Mouse (Mus musculus): ENCODE results near the gene Apex1. TPM values are rescaled to one million over a fixed set of nuclear protein-coding genes. Genes with fewer than 3 reads are reported as not detected.
A peak's percentile ranks its signal among the peaks of the same experiment; 100 is the strongest.

Gene Apex1
- total and polyA plus RNA-seq, 3 experiments, result 129 to 155 TPM; not detected in 1

- H3K36me3 ChIP-seq (ENCODE audit: control insufficient read depth in 1 of 2, insufficient read depth in 2 of 2, low read length in 2 of 2), result no peaks in the 10 kb centered on the region
- no peaks in the 10 kb centered on the region for H3K27me3 ChIP-seq (ENCODE audit: control insufficient read depth in 1 of 2, insufficient read depth in 2 of 2, low read length in 2 of 2)
- no peaks in the 10 kb centered on the region for H3K79me2 ChIP-seq (ENCODE audit: control insufficient read depth, insufficient read depth, low read length, poor library complexity)
- H3K4me1 ChIP-seq (ENCODE audit: control insufficient read depth in 1 of 2, insufficient read depth in 2 of 2, low read length in 2 of 2), result no peaks in the 10 kb centered on the region
- H3K4me3 ChIP-seq (ENCODE audit: control insufficient read depth in 1 of 2, insufficient read depth in 1 of 2, low read depth in 2 of 2, low read length in 2 of 2), result no peak overlapping the region
- no peak for DNase-seq (ENCODE audit: low read depth, low spot score)
- H3K9ac ChIP-seq (ENCODE audit: control insufficient read depth, low read depth, low read length, poor library complexity, severe bottlenecking), result no peak overlapping the region
- H3K27ac ChIP-seq (ENCODE audit: control insufficient read depth, low read depth, low read length), result no peak overlapping the region
- no peaks in the 10 kb centered on the region for H3K9me3 ChIP-seq (replicated peaks; ENCODE audit: insufficient read depth, low read length)
- TF ChIP-seq MYC (IDR thresholded peaks at IDR 0.05; ENCODE audit: low read depth, low read length) (no peak), MAX (IDR thresholded peaks at IDR 0.05; ENCODE audit: low read length) (no peak), HCFC1 (IDR thresholded peaks at IDR 0.05; ENCODE audit: low read depth, low read length) (no peak), TBP (IDR thresholded peaks at IDR 0.05; ENCODE audit: low read depth, low read length) (no peak), JUND (IDR thresholded peaks at IDR 0.05; ENCODE audit: low read depth, low read length) (no peak), BHLHE40 (IDR thresholded peaks at IDR 0.05; ENCODE audit: borderline replicate concordance, low read depth, low read length) (no peak), CHD1 (IDR thresholded peaks at IDR 0.05; ENCODE audit: low read depth, low read length) (no peak), POLR2A (IDR thresholded peaks at IDR 0.05; ENCODE audit: control insufficient read depth in 1 of 2, insufficient read depth in 1 of 2, low read depth in 1 of 2, low read length in 2 of 2, poor library complexity in 1 of 2) (no peak)
Measured at GRCm38 (mm10) chr14:50969558-50970544, 45.1 kb downstream of the Apex1 start.

GRCm38 (mm10) chr14:50970822-50971221 is 46.1 kb downstream of the Apex1 start:
- TF ChIP-seq USF1 (IDR thresholded peaks at IDR 0.05; ENCODE audit: low read depth, low read length) (no peak), EP300 (IDR thresholded peaks at IDR 0.05; ENCODE audit: low read depth in 1 of 2, low read length in 2 of 2) (no peak), BHLHE40 (IDR thresholded peaks at IDR 0.05; ENCODE audit: borderline replicate concordance, low read depth, low read length) (no peak), TAL1 (IDR thresholded peaks at IDR 0.05; ENCODE audit: low read length) (no peak), CTCF (IDR thresholded peaks at IDR 0.05 in 2 of 3, conservative IDR thresholded peaks at IDR 0.05 in 1 of 3; ENCODE audit: control insufficient read depth in 1 of 3, insufficient read depth in 1 of 3, low read depth in 2 of 3, low read length in 3 of 3, poor library complexity in 1 of 3, severe bottlenecking in 1 of 3) (no peak), E2F4 (IDR thresholded peaks at IDR 0.05; ENCODE audit: borderline replicate concordance, low read depth, low read length) (no peak), POLR2AphosphoS2 (IDR thresholded peaks at IDR 0.05; ENCODE audit: low read length) (no peak)
- H3K9ac ChIP-seq (ENCODE audit: control insufficient read depth, low read depth, low read length, poor library complexity, severe bottlenecking), result no peak overlapping the region
- H3K27ac ChIP-seq (ENCODE audit: control insufficient read depth, low read depth, low read length), result no peak overlapping the region
- no peaks in the 10 kb centered on the region for H3K9me3 ChIP-seq (replicated peaks; ENCODE audit: insufficient read depth, low read length)
- H3K4me1 ChIP-seq (ENCODE audit: control insufficient read depth in 1 of 2, insufficient read depth in 2 of 2, low read length in 2 of 2), result no peaks in the 10 kb centered on the region
- no peaks in the 10 kb centered on the region for H3K79me2 ChIP-seq (ENCODE audit: control insufficient read depth, insufficient read depth, low read length, poor library complexity)
- DNase-seq (ENCODE audit: low read depth, low spot score), result peak; percentile 44
- H3K27me3 ChIP-seq (ENCODE audit: control insufficient read depth in 1 of 2, insufficient read depth in 2 of 2, low read length in 2 of 2), result no peaks in the 10 kb centered on the region
- H3K36me3 ChIP-seq (ENCODE audit: control insufficient read depth in 1 of 2, insufficient read depth in 2 of 2, low read length in 2 of 2), result no peaks in the 10 kb centered on the region
- no peak overlapping the region for H3K4me3 ChIP-seq (ENCODE audit: control insufficient read depth in 1 of 2, insufficient read depth in 1 of 2, low read depth in 2 of 2, low read length in 2 of 2)
